Mouse (Mus musculus) intestine, postnatal 0 days (tissue): ENCODE data around the gene Tspan18. TPM values are rescaled to one million over a fixed set of nuclear protein-coding genes. Genes with fewer than 3 reads are reported as not detected.
A peak's percentile ranks its signal among the peaks of the same experiment; 100 is the strongest.

ENCODE experiments used
- ATAC-seq: fragments of 200-750 bp; cut with Nextera tagmentation; 2 replicates; pipeline ENCODE4 v1.8.0; 2017; ENCODE audit warnings: mild to moderate bottlenecking, moderate TSS enrichment, moderate library complexity
- H3K27ac ChIP-seq: fragments of 300-500 bp; sonication (generic); 2 replicates; pipeline ENCODE4 v1.5.1; 2014; ENCODE audit warnings: mild to moderate bottlenecking, low read depth, low read length, moderate library complexity
- H3K27me3 ChIP-seq: fragments of 300-500 bp; sonication (generic); replicated peaks from 2 replicates; pipeline ENCODE4 v1.6.1; 2014; ENCODE audit warnings: low read length, mixed read lengths; ENCODE audit not compliant: control insufficient read depth, insufficient read depth
- H3K36me3 ChIP-seq: fragments of 300-500 bp; sonication (generic); 2 replicates; pipeline ENCODE4 v1.6.1; 2014; ENCODE audit warnings: mild to moderate bottlenecking, moderate library complexity; ENCODE audit not compliant: control insufficient read depth, insufficient read depth
- H3K4me1 ChIP-seq: fragments of 300-500 bp; sonication (generic); replicated peaks from 2 replicates; pipeline ENCODE4 v1.6.1; 2014; ENCODE audit warnings: antibody characterized with exemption, low read length, mixed read lengths; ENCODE audit not compliant: control insufficient read depth, insufficient read depth
- H3K4me2 ChIP-seq: fragments of 300-500 bp; sonication (generic); replicated peaks from 2 replicates; pipeline ENCODE4 v1.6.1; 2014; ENCODE audit warnings: low read depth, mild to moderate bottlenecking, moderate library complexity
- H3K4me3 ChIP-seq: fragments of 300-500 bp; sonication (generic); 2 replicates; pipeline ENCODE4 v1.5.1; 2014; ENCODE audit warnings: low read depth, low read length
- H3K9ac ChIP-seq: fragments of 300-500 bp; sonication (generic); 2 replicates; pipeline ENCODE4 v1.6.1; 2014; ENCODE audit warnings: mild to moderate bottlenecking, low read depth, low read length
- H3K9me3 ChIP-seq: fragments of 300-500 bp; sonication (generic); 2 replicates; pipeline ENCODE4 v1.6.1; 2016; ENCODE audit warnings: mixed run types; ENCODE audit not compliant: control insufficient read depth
- CTCF ChIP-seq: sonication (generic); IDR thresholded peaks from 2 replicates; pipeline ENCODE4 v1.5.1; 2016; ENCODE audit warnings: low read depth, mild to moderate bottlenecking, control low read depth, antibody characterized with exemption, moderate library complexity
- WGBS: fragments of 180-500 bp; shearing (Covaris S2); extraction: QIAGEN DNeasy Blood & Tissue Kit; methylation state at CpG from one replicate; pipeline ENCODE4 v1.1.7; 2014; 5-methylcytosine and 5-hydroxymethylcytosine counted together
- polyA plus RNA-seq: library from polyadenylated mRNA; unstranded; fragments of >200 nt; fragmentation: Nextera tagmentation; extraction: Ambion mirVana; gene quantifications from 2 replicates; pipeline ENCODE4 v1.2.1, GENCODE M21; 2015

Gene Tspan18
- polyA plus RNA-seq, 1 experiment from 2014 or later, result 18.0 TPM

- H3K27me3 ChIP-seq, result no peaks in the 10 kb centered on the region
- no peaks in the 10 kb centered on the region for H3K36me3 ChIP-seq
- H3K4me1 ChIP-seq, result peaks cover 19% of the 10 kb centered on the region
- no peak overlapping the region for H3K4me2 ChIP-seq
- WGBS, result 83% methylated on average over 20 of the region's 20 CpGs
- no peak overlapping the region for H3K4me3 ChIP-seq
- ATAC-seq, result no peak
- no peak for TF ChIP-seq CTCF
- no peaks in the 10 kb centered on the region for H3K9me3 ChIP-seq
- H3K27ac ChIP-seq, result no peak overlapping the region
- no peak overlapping the region for H3K9ac ChIP-seq
These were observed 156.5 kb downstream of the Tspan18 start for GRCm38 (mm10) chr2:93177668-93178312.

- H3K4me3 ChIP-seq, result 0 out of 2 replicates have a peak overlapping the region, but pooled peaks have one; percentile 1
- H3K4me1 ChIP-seq, result peaks cover 23% of the 10 kb centered on the region
- WGBS, result 19% methylated on average over 17 of the region's 17 CpGs
- TF ChIP-seq CTCF, result no peak
- no peak overlapping the region for H3K27ac ChIP-seq
- H3K27me3 ChIP-seq, result no peaks in the 10 kb centered on the region
- no peaks in the 10 kb centered on the region for H3K9me3 ChIP-seq
- peak; percentile 54 for ATAC-seq
- no peaks in the 10 kb centered on the region for H3K36me3 ChIP-seq
- H3K4me2 ChIP-seq, result peak overlapping the region; percentile 35
- H3K9ac ChIP-seq, result no peak overlapping the region
These were observed 157.2 kb downstream of the Tspan18 start for GRCm38 (mm10) chr2:93176871-93177667.

GRCm38 (mm10) chr2:93176193-93176798 is 158.0 kb downstream of the Tspan18 start:
- no peak for ATAC-seq
- H3K36me3 ChIP-seq, result no peaks in the 10 kb centered on the region
- H3K9ac ChIP-seq, result no peak overlapping the region
- no peak for TF ChIP-seq CTCF
- no peak overlapping the region for H3K4me3 ChIP-seq
- H3K4me1 ChIP-seq, result peaks cover 23% of the 10 kb centered on the region
- 36% methylated on average over 4 of the region's 4 CpGs for WGBS
- no peaks in the 10 kb centered on the region for H3K27me3 ChIP-seq
- no peak overlapping the region; the same call in 1 of the 2 replicates for H3K4me2 ChIP-seq
- no peak overlapping the region for H3K27ac ChIP-seq
- H3K9me3 ChIP-seq, result no peaks in the 10 kb centered on the region

GRCm38 (mm10) chr2:93175721-93176120 is 158.6 kb downstream of the Tspan18 start:
- no peaks in the 10 kb centered on the region for H3K36me3 ChIP-seq
- H3K27me3 ChIP-seq, result no peaks in the 10 kb centered on the region
- H3K9me3 ChIP-seq, result no peaks in the 10 kb centered on the region
- H3K4me3 ChIP-seq, result no peak overlapping the region
- H3K9ac ChIP-seq, result no peak overlapping the region
- WGBS, result 60% methylated on average over 2 of the region's 2 CpGs
- H3K4me2 ChIP-seq, result no peak overlapping the region
- no peak for TF ChIP-seq CTCF
- H3K4me1 ChIP-seq, result peaks cover 23% of the 10 kb centered on the region
- no peak for ATAC-seq
- no peak overlapping the region for H3K27ac ChIP-seq

GRCm38 (mm10) chr2:93175278-93175677 is 159.0 kb downstream of the Tspan18 start:
- TF ChIP-seq CTCF, result no peak
- WGBS, result 42% methylated on average over 5 of the region's 5 CpGs

GRCm38 (mm10) chr2:93174159-93174558 is 160.1 kb downstream of the Tspan18 start:
- Histone ChIP-seq H3K4me1 (peaks cover 19% of the 10 kb centered on the region; the same call in 1 of the 2 replicates), H3K4me3 (no peak overlapping the region), H3K36me3 (no peaks in the 10 kb centered on the region), H3K4me2 (no peak overlapping the region), H3K9ac (no peak overlapping the region), H3K9me3 (no peaks in the 10 kb centered on the region), H3K27ac (no peak overlapping the region), H3K27me3 (no peaks in the 10 kb centered on the region)
- 43% methylated on average over 5 of the region's 5 CpGs for WGBS
- ATAC-seq, result no peak
- TF ChIP-seq CTCF, result no peak

More at GRCm38 (mm10) chr2:93175278-93175677, 159.0 kb downstream of the Tspan18 start:
- Histone ChIP-seq H3K4me1 (peaks cover 23% of the 10 kb centered on the region), H3K4me2 (no peak overlapping the region), H3K27me3 (no peaks in the 10 kb centered on the region), H3K9me3 (no peaks in the 10 kb centered on the region), H3K36me3 (no peaks in the 10 kb centered on the region), H3K27ac (no peak overlapping the region), H3K4me3 (no peak overlapping the region), H3K9ac (no peak overlapping the region)
- ATAC-seq, result no peak
